Mouse (Mus musculus): Measurements from ENCODE around the gene Zfp335. TPM values are rescaled to one million over a fixed set of nuclear protein-coding genes. Genes with fewer than 3 reads are reported as not detected.
"Not testable (repeated sequence)": the region's sequence is repeated elsewhere in the genome, so short reads cannot be mapped to it uniquely, and the experiment has no call there.

Zfp335 gene
- total RNA-seq, 4 experiments from 2014 or later = 7.6 to 8.5 (median 8.2) TPM

GRCm38 (mm10) chr2:164867566-164867965 lies 44.0 kb downstream of the Zfp335 start:
- DNase-seq (ENCODE audit: low spot score) = no peak

- peak; percentile 89 for DNase-seq (ENCODE audit: low spot score)
Measured at GRCm38 (mm10) chr2:164866741-164867551, 44.6 kb downstream of the Zfp335 start.

GRCm38 (mm10) chr2:164864593-164864992 lies 47.0 kb downstream of the Zfp335 start:
- DNase-seq (ENCODE audit: low spot score) = no peak

- not testable (repeated sequence) for DNase-seq (ENCODE audit: low spot score)
Measured at GRCm38 (mm10) chr2:164863411-164863810, 48.1 kb downstream of the Zfp335 start.

GRCm38 (mm10) chr2:164862179-164862861 lies 49.2 kb downstream of the Zfp335 start:
- peak; percentile 69 for DNase-seq (ENCODE audit: low spot score)

- no peak for DNase-seq (ENCODE audit: low spot score)
Measured at GRCm38 (mm10) chr2:164861094-164861493, 50.5 kb downstream of the Zfp335 start.

GRCm38 (mm10) chr2:164859640-164860432 lies 51.7 kb downstream of the Zfp335 start:
- no peak for DNase-seq (ENCODE audit: low spot score)

GRCm38 (mm10) chr2:164859155-164859554 lies 52.4 kb downstream of the Zfp335 start:
- no peak for DNase-seq (ENCODE audit: low spot score)

GRCm38 (mm10) chr2:164857842-164858553 lies 53.6 kb downstream of the Zfp335 start:
- no peak for DNase-seq (ENCODE audit: low spot score)

- DNase-seq (ENCODE audit: low spot score) = no peak
Measured at GRCm38 (mm10) chr2:164857101-164857821, 54.3 kb downstream of the Zfp335 start, which contains the start of gene Pltp. Pltp (minus strand) TSS chr2:164857711.

- DNase-seq (ENCODE audit: low spot score) = no peak
Measured at GRCm38 (mm10) chr2:164856309-164857100, 55.1 kb downstream of the Zfp335 start.

- DNase-seq (ENCODE audit: low spot score) = not testable (repeated sequence)
Measured at GRCm38 (mm10) chr2:164855572-164855971, 56.0 kb downstream of the Zfp335 start.

GRCm38 (mm10) chr2:164850061-164850460 lies 61.5 kb downstream of the Zfp335 start:
- DNase-seq (ENCODE audit: low spot score) = no peak

GRCm38 (mm10) chr2:164845782-164846181 lies 65.8 kb downstream of the Zfp335 start:
- no peak for DNase-seq (ENCODE audit: low spot score)

Other genes starting within 250 kb of the Zfp335 start
- not detected for gene Wfdc11, start 237.7 kb downstream of the Zfp335 start, total RNA-seq (2022)
- gene Wfdc13, start 226.7 kb downstream of the Zfp335 start, total RNA-seq (2022) = under 1 TPM in 1 of 4 experiments, not detected in 3; 0.24 TPM
- not detected for gene Spint4, start 213.3 kb downstream of the Zfp335 start, total RNA-seq (2022)
- gene Spint5, start 196.5 kb downstream of the Zfp335 start, total RNA-seq (2022) = not detected
- gene Wfdc3, start 165.8 kb downstream of the Zfp335 start, total RNA-seq (2022) = under 1 TPM in 2 of 4 experiments, not detected in 2; 0.30 to 0.83 TPM
- gene Dnttip1, start 165.8 kb downstream of the Zfp335 start, total RNA-seq (2022) = 10 to 100 TPM; 20.4 to 28.2 (median 26.9) TPM
- 1 to 10 TPM in 2 of 4 experiments, under 1 TPM in 2; 0.47 to 2.7 (median 1.4) TPM for gene Ube2c, start 141.9 kb downstream of the Zfp335 start, total RNA-seq (2022)
- gene Tnnc2, start 131.8 kb downstream of the Zfp335 start, total RNA-seq (2022) = 1 to 10 TPM; 2.9 to 7.2 (median 3.1) TPM
- 10 to 100 TPM; 23.1 to 24.9 (median 23.5) TPM for gene Snx21, start 125.9 kb downstream of the Zfp335 start, total RNA-seq (2022)
- gene Acot8, start 106.9 kb downstream of the Zfp335 start, total RNA-seq (2022) = 10 to 100 TPM; 12.3 to 13.3 (median 12.6) TPM
- gene Zswim3, start 106.7 kb downstream of the Zfp335 start, total RNA-seq (2022) = 1 to 10 TPM; 2.2 to 2.7 (median 2.5) TPM
- 1 to 10 TPM; 4.6 to 6.1 (median 5.1) TPM for gene Zswim1, start 89.1 kb downstream of the Zfp335 start, total RNA-seq (2022)
- gene Spata25, start 83.2 kb downstream of the Zfp335 start, total RNA-seq (2022) = 1 to 10 TPM in 1 of 4 experiments, under 1 TPM in 2, not detected in 1; 0.66 to 1.2 (median 0.80) TPM
- 100 to 1,000 TPM in 3 of 4 experiments, 10 to 100 TPM in 1; 94.7 to 106 (median 103) TPM for gene Ctsa, start 78.9 kb downstream of the Zfp335 start, total RNA-seq (2022)
- 10 to 100 TPM; 53.8 to 59.3 (median 58.1) TPM for gene Neurl2, start 78.3 kb downstream of the Zfp335 start, total RNA-seq (2022)
- gene Pltp, start 54.0 kb downstream of the Zfp335 start, total RNA-seq (2022) = 10 to 100 TPM; 32.8 to 40.4 (median 35.7) TPM
- 10 to 100 TPM; 23.3 to 34.7 (median 33.0) TPM for gene Pcif1, start 32.5 kb downstream of the Zfp335 start, total RNA-seq (2022)
- gene Mmp9, start 29.0 kb upstream of the Zfp335 start, total RNA-seq (2022) = 1 to 10 TPM in 2 of 4 experiments, under 1 TPM in 2; 0.84 to 1.2 (median 0.98) TPM
- gene Slc12a5, start 49.0 kb upstream of the Zfp335 start, total RNA-seq (2022) = 1 to 10 TPM; 1.2 to 4.2 (median 2.8) TPM
- 10 to 100 TPM; 15.2 to 18.9 (median 18.6) TPM for gene Ncoa5, start 123.1 kb upstream of the Zfp335 start, total RNA-seq (2022)
- 1 to 10 TPM; 1.6 to 2.4 (median 1.9) TPM for gene Cd40, start 143.9 kb upstream of the Zfp335 start, total RNA-seq (2022)
- not detected for gene 1700025C18Rik, start 179.0 kb upstream of the Zfp335 start, total RNA-seq (2022)

Measured in heart, adult 8-10 months (tissue).